Comparison of ENCODE assay signal across 41 mouse cellular contexts in genomic region chr9:57223341-57223740, GRCm38 (mm10). TPM values are rescaled to one million over a fixed set of nuclear protein-coding genes. Genes with fewer than 3 reads are reported as not detected.
"Had no signal": no experiment of that assay in that cellular context is flagged by ENCODE, and none has a peak within 500 bp of the region (broad histone marks: within the 10 kb centered on the region; RNA-seq: fewer than 3 reads in every experiment).

No protein-coding gene starts in this region.

- H3K36me3 ChIP-seq: heart, embryonic 13.5 days; heart, embryonic 15.5 days; hindbrain, embryonic 13.5 days; hindbrain, embryonic 15.5 days; kidney, embryonic 15.5 days; limb, embryonic 13.5 days; limb, embryonic 15.5 days; liver, embryonic 12.5 days had no signal

- H3K9ac ChIP-seq: heart, embryonic 13.5 days; heart, embryonic 15.5 days; hindbrain, embryonic 13.5 days; hindbrain, embryonic 15.5 days; kidney, embryonic 15.5 days; limb, embryonic 13.5 days; limb, embryonic 15.5 days; liver, embryonic 12.5 days; liver, embryonic 14.5 days had no signal

- H3K4me1 ChIP-seq: hindbrain, embryonic 13.5 days; hindbrain, embryonic 15.5 days; kidney, embryonic 15.5 days; limb, embryonic 13.5 days; limb, embryonic 15.5 days had no signal

- H3K9me3 ChIP-seq: heart, embryonic 15.5 days; hindbrain, embryonic 13.5 days; hindbrain, embryonic 15.5 days; kidney, embryonic 15.5 days; limb, embryonic 13.5 days; limb, embryonic 15.5 days; liver, embryonic 12.5 days had no signal

- H3K4me3 ChIP-seq: gastrocnemius, adult 2 months; heart, adult 2 months; heart, embryonic 13.5 days; heart, embryonic 15.5 days; hindbrain, embryonic 13.5 days; hindbrain, embryonic 15.5 days; kidney, embryonic 15.5 days; limb, embryonic 13.5 days; limb, embryonic 15.5 days; liver, embryonic 12.5 days had no signal

- DNase-seq: gastrocnemius, adult 2 months; gastrocnemius, postnatal 10 days; gastrocnemius, postnatal 25 days; heart, adult 2 months; heart, postnatal 14 days; heart, postnatal 36 days; kidney, adult 11 months; kidney, adult 9 months; kidney, postnatal 14 days; kidney, postnatal 36 days; layer of hippocampus, adult 9-11 months; layer of hippocampus, postnatal 36 days; left cerebral cortex, postnatal 4 days had no signal

- ATAC-seq: hindbrain, postnatal 0 days; intestine, embryonic 16.5 days; liver, embryonic 12.5 days had no signal

- H3K4me2 ChIP-seq: heart, embryonic 11.5 days; heart, embryonic 13.5 days; heart, embryonic 15.5 days; hindbrain, embryonic 13.5 days; hindbrain, embryonic 15.5 days; kidney, embryonic 15.5 days; limb, embryonic 13.5 days; limb, embryonic 15.5 days; liver, embryonic 12.5 days had no signal

- H3K27ac ChIP-seq: gastrocnemius, adult 2 months; heart, adult 2 months; heart, embryonic 13.5 days; heart, embryonic 15.5 days; hindbrain, embryonic 13.5 days; hindbrain, embryonic 15.5 days; hindbrain, postnatal 0 days; kidney, embryonic 15.5 days; kidney, postnatal 0 days; limb, embryonic 13.5 days; limb, embryonic 15.5 days; liver, embryonic 12.5 days; liver, embryonic 14.5 days had no signal

- H3K27me3 ChIP-seq: hindbrain, embryonic 13.5 days; hindbrain, embryonic 15.5 days; kidney, embryonic 15.5 days; limb, embryonic 13.5 days; limb, embryonic 15.5 days had no signal

RNA-seq across cellular contexts. Expression of gene Trcg1, which starts 13.0 kb away (rescaled TPM):
- total RNA-seq: gastrocnemius, adult 2 months; gastrocnemius, postnatal 10 days; gastrocnemius, postnatal 25 days; gastrocnemius, postnatal 4 days; granulocyte monocyte progenitor cell, adult 5-6 weeks; heart, adult 2 months; heart, postnatal 14 days; heart, postnatal 36 days; hindbrain, postnatal 0 days; layer of hippocampus, adult 18-20 months; layer of hippocampus, adult 8-10 months; layer of hippocampus, postnatal 14 days; layer of hippocampus, postnatal 36 days; left cerebral cortex, adult 18-20 months; left cerebral cortex, postnatal 14 days; left cerebral cortex, postnatal 4 days had no signal
- polyA plus RNA-seq: frontal cortex, adult 2 months; heart, adult 2 months; heart, embryonic 11.5 days; heart, embryonic 15.5 days; heart, postnatal 0 days; hindbrain, embryonic 11.5 days; hindbrain, embryonic 13.5 days; hindbrain, embryonic 15.5 days; hindbrain, postnatal 0 days; intestine, embryonic 14.5 days; intestine, embryonic 16.5 days; kidney, adult 2 months; kidney, embryonic 15.5 days; large intestine, adult 2 months; limb, embryonic 11.5 days; limb, embryonic 13.5 days; limb, embryonic 15.5 days; liver, embryonic 12.5 days; liver, embryonic 14.5 days; liver, embryonic 16.5 days had no signal
